ENCODE assay signal across 23 mouse cellular contexts in the genomic region with DNA sequence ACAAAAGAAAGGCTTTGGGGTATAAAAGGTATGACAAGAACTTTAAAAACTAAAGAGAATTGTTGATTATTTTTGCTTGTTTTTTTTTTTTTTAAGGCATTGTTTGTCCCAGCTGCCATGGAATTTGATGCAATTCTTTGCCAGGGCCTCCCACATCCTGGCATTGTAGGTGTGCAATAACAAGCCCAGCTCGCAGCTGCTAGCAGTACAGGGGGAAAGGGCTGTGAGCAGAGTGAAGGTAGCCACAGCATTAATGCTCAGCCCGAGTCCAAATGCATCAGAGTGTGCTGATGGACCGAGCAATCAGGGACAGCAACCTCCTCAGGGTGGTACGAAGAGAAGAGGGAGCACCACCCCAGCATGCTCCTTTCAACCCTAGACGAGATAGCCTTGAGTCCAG.
DNase-seq lines count a peak whose midpoint lies in the region; ATAC-seq and TF ChIP-seq lines count a peak whose summit lies in the region.
"Had no signal": no experiment of that assay in that cellular context is flagged by ENCODE, and none has a peak within 500 bp of the region (broad histone marks: within the 10 kb centered on the region; RNA-seq: fewer than 3 reads in every experiment).

No protein-coding gene starts in this region.

- ATAC-seq in kidney, embryonic 15.5 days (replicated peaks; ENCODE audit: low FRiP score) = no peak
- ATAC-seq in midbrain, embryonic 11.5 days (ENCODE audit: low FRiP score) = no peak
- ATAC-seq in midbrain, postnatal 0 days (ENCODE audit: low FRiP score) = no peak
- no peak for ATAC-seq in granulocyte monocyte progenitor cell, adult 5-6 weeks (replicated peaks; ENCODE audit: poor library complexity, severe bottlenecking)
- ATAC-seq: forebrain, embryonic 16.5 days; liver, embryonic 12.5 days had no signal

- DNase-seq in heart, adult 11 months = peak; percentile 88
- no peak for DNase-seq in heart, adult 18-20 months
- no peak for DNase-seq in kidney, postnatal 25 days
- DNase-seq in midbrain, embryonic 11.5 days (ENCODE audit: low spot score, missing footprints) = peak; percentile 74
- no peak for DNase-seq in midbrain, postnatal 0 days (ENCODE audit: low spot score)
- DNase-seq in spleen, postnatal 36 days (ENCODE audit: low spot score in 2 of 2) = no peak
- DNase-seq: adrenal gland, postnatal 25 days; cerebellum, adult 11-12 months; cerebellum, postnatal 25 days; heart, postnatal 4 days; kidney, adult 18-20 months; kidney, postnatal 36 days; lung, postnatal 10 days; retina, postnatal 1 day; thymus, postnatal 36 days had no signal

- H3K4me3 ChIP-seq in kidney, embryonic 15.5 days (replicated peaks) = no peak overlapping the region
- H3K4me3 ChIP-seq in midbrain, embryonic 11.5 days (ENCODE audit: low read depth, low read length) = no peak overlapping the region
- no peak overlapping the region for H3K4me3 ChIP-seq in midbrain, postnatal 0 days (ENCODE audit: low read depth, low read length)
- H3K4me3 ChIP-seq: embryonic facial prominence, embryonic 15.5 days; hindbrain, embryonic 15.5 days; limb, embryonic 12.5 days; liver, embryonic 12.5 days had no signal

- no peaks in the 10 kb centered on the region for H3K9me3 ChIP-seq in kidney, embryonic 15.5 days (replicated peaks)
- H3K9me3 ChIP-seq in midbrain, embryonic 11.5 days (ENCODE audit: control insufficient read depth, low read length) = no peaks in the 10 kb centered on the region
- no peaks in the 10 kb centered on the region for H3K9me3 ChIP-seq in midbrain, postnatal 0 days (ENCODE audit: low read length)
- H3K9me3 ChIP-seq: embryonic facial prominence, embryonic 15.5 days; G1E; hindbrain, embryonic 15.5 days; limb, embryonic 12.5 days; liver, embryonic 12.5 days had no signal

- H3K36me3 ChIP-seq in kidney, embryonic 15.5 days = no peaks in the 10 kb centered on the region
- H3K36me3 ChIP-seq in midbrain, embryonic 11.5 days (ENCODE audit: control insufficient read depth, insufficient read depth, low read length) = no peaks in the 10 kb centered on the region
- H3K36me3 ChIP-seq in midbrain, postnatal 0 days (ENCODE audit: insufficient read depth, low read length) = no peaks in the 10 kb centered on the region
- H3K36me3 ChIP-seq: embryonic facial prominence, embryonic 15.5 days; G1E; hindbrain, embryonic 15.5 days; limb, embryonic 12.5 days; liver, embryonic 12.5 days had no signal

- peaks cover 15% of the 10 kb centered on the region for H3K4me1 ChIP-seq in kidney, embryonic 15.5 days
- H3K4me1 ChIP-seq in midbrain, embryonic 11.5 days (ENCODE audit: control insufficient read depth, insufficient read depth, low read length) = no peaks in the 10 kb centered on the region
- H3K4me1 ChIP-seq in midbrain, postnatal 0 days (ENCODE audit: insufficient read depth, low read length) = no peaks in the 10 kb centered on the region
- H3K4me1 ChIP-seq: hindbrain, embryonic 15.5 days; limb, embryonic 12.5 days; liver, embryonic 12.5 days had no signal

- 67% methylated on average over 5 of the region's 5 CpGs for WGBS in kidney, embryonic 15.5 days
- 77% methylated on average over 5 of the region's 5 CpGs for WGBS in midbrain, embryonic 11.5 days
- 71% methylated on average over 5 of the region's 5 CpGs for WGBS in midbrain, postnatal 0 days

- no peak for TF ChIP-seq CTCF in midbrain, postnatal 0 days (IDR thresholded peaks at IDR 0.05)

- no peak overlapping the region for H3K9ac ChIP-seq in kidney, embryonic 15.5 days
- no peak overlapping the region for H3K9ac ChIP-seq in midbrain, embryonic 11.5 days (ENCODE audit: low read length)
- H3K9ac ChIP-seq in midbrain, postnatal 0 days (replicated peaks; ENCODE audit: low read length, poor library complexity, severe bottlenecking) = no peak overlapping the region
- H3K9ac ChIP-seq: embryonic facial prominence, embryonic 15.5 days; hindbrain, embryonic 15.5 days; limb, embryonic 12.5 days; liver, embryonic 12.5 days had no signal

- H3K27ac ChIP-seq in kidney, embryonic 15.5 days = peak overlapping the region; percentile 79
- no peak overlapping the region for H3K27ac ChIP-seq in midbrain, embryonic 11.5 days (ENCODE audit: low read depth, low read length)
- no peak overlapping the region for H3K27ac ChIP-seq in midbrain, postnatal 0 days (ENCODE audit: low read depth, low read length)
- H3K27ac ChIP-seq: embryonic facial prominence, embryonic 15.5 days; limb, embryonic 12.5 days; liver, embryonic 12.5 days had no signal

- no peaks in the 10 kb centered on the region for H3K27me3 ChIP-seq in kidney, embryonic 15.5 days
- no peaks in the 10 kb centered on the region for H3K27me3 ChIP-seq in midbrain, embryonic 11.5 days (ENCODE audit: control insufficient read depth, insufficient read depth, low read length)
- no peaks in the 10 kb centered on the region for H3K27me3 ChIP-seq in midbrain, postnatal 0 days (ENCODE audit: insufficient read depth, low read length)
- H3K27me3 ChIP-seq: embryonic facial prominence, embryonic 15.5 days; hindbrain, embryonic 15.5 days; limb, embryonic 12.5 days; liver, embryonic 12.5 days had no signal

- no peak overlapping the region for H3K4me2 ChIP-seq in kidney, embryonic 15.5 days
- no peak overlapping the region for H3K4me2 ChIP-seq in midbrain, embryonic 11.5 days
- no peak overlapping the region for H3K4me2 ChIP-seq in midbrain, postnatal 0 days (ENCODE audit: low read depth, low read length, poor library complexity, severe bottlenecking)
- H3K4me2 ChIP-seq: embryonic facial prominence, embryonic 15.5 days; hindbrain, embryonic 15.5 days; limb, embryonic 12.5 days; liver, embryonic 12.5 days had no signal

Comparison
In these comparisons a context has a peak if more than half of its experiments do, and no peak if none do; other contexts are left out.
1. DNase-seq: peak in heart, adult 11 months (single experiment) and midbrain, embryonic 11.5 days (single experiment); none in heart, adult 18-20 months (0 of 2), kidney, postnatal 25 days (0 of 2), midbrain, postnatal 0 days (single experiment) and spleen, postnatal 36 days (0 of 2).